8 mouse cellular contexts compared by ENCODE assay signal in genomic region chr5:137045402-137046323, GRCm38 (mm10). TPM values are rescaled to one million over a fixed set of nuclear protein-coding genes. Genes with fewer than 3 reads are reported as not detected.
A peak's percentile ranks its signal among the peaks of the same experiment; 100 is the strongest.
DNase-seq lines count a peak whose midpoint lies in the region; ATAC-seq and TF ChIP-seq lines count a peak whose summit lies in the region.

Gene Ap1s1 (minus strand): TSS chr5:137046135.

- TF ChIP-seq CTCF in Patski (IDR thresholded peaks at IDR 0.05), result no peak

- WGBS in hindbrain, embryonic 13.5 days, result 1% methylated on average over 48 of the region's 48 CpGs

- peak within 1 kb of the TSS; percentile 58 for H3K4me3 ChIP-seq in hindbrain, embryonic 13.5 days

- H3K27ac ChIP-seq in hindbrain, embryonic 13.5 days, result peak within 1 kb of the TSS; percentile 83

- H3K9ac ChIP-seq in hindbrain, embryonic 13.5 days, result peak within 1 kb of the TSS; percentile 83

- in situ Hi-C loops in Patski (cut with MboI; ENCODE audit: low pct_unique_long_range_greater_than_20kb), result no loop called here

- no peaks in the 10 kb centered on the region for H3K9me3 ChIP-seq in hindbrain, embryonic 13.5 days

- DNase-seq in Patski (ENCODE audit: low read depth, low spot score), result peak; percentile 84
- peak; percentile 99 for DNase-seq in cerebellum, postnatal 14 days
- DNase-seq in frontal cortex, postnatal 14 days (ENCODE audit: low spot score in 2 of 2), result peak; percentile 97 to 98
- DNase-seq in layer of hippocampus, postnatal 25 days (ENCODE audit: extremely low spot score in 1 of 2, low spot score in 1 of 2), result peak; percentile 93 to 97
- peak; percentile 96 for DNase-seq in lung, postnatal 25 days (ENCODE audit: low spot score)
- DNase-seq in retina, embryonic 14.5 days (ENCODE audit: low spot score), result peak; percentile 99
- DNase-seq in thymus, postnatal 4 days, result peak; percentile 99

- H3K36me3 ChIP-seq in hindbrain, embryonic 13.5 days, result peaks cover 20% of the 10 kb centered on the region

- no peaks in the 10 kb centered on the region for H3K27me3 ChIP-seq in Patski
- H3K27me3 ChIP-seq in hindbrain, embryonic 13.5 days, result no peaks in the 10 kb centered on the region

- POLR2A ChIA-PET in Patski (lab: Charles Lee), result interaction anchor here (1.4 to 1.9 kb wide), 4 partner anchors 14 to 70 kb away, joined by 4 to 11 read pairs (median 7); no protein-coding TSS in a partner anchor

- CTCF ChIA-PET in Patski (lab: Charles Lee), result interaction anchor here (0.8 to 2.1 kb wide), 5 partner anchors 10 to 57 kb away, joined by 3 to 6 read pairs (median 3); no protein-coding TSS in a partner anchor

- peak within 1 kb of the TSS; percentile 86 for H3K4me2 ChIP-seq in hindbrain, embryonic 13.5 days

- peaks cover 15% of the 10 kb centered on the region for H3K4me1 ChIP-seq in hindbrain, embryonic 13.5 days (replicated peaks)

- ATAC-seq in Patski, result peak; percentile 77
- ATAC-seq in hindbrain, embryonic 13.5 days (ENCODE audit: low FRiP score), result peak; percentile 93

RNA-seq across cellular contexts. Expression of gene Ap1s1, which starts in this region (rescaled TPM):
- 240 TPM for polyA plus RNA-seq in Patski (2021)
- polyA plus RNA-seq in hindbrain, embryonic 13.5 days (2015; fragmentation: Nextera tagmentation; extraction: Ambion mirVana), result 220 and 236 TPM in 2 replicates
- 100 to 1,000 TPM; 262 to 327 TPM for total RNA-seq in layer of hippocampus, postnatal 25 days (2021)

Comparison
In these comparisons a context has a peak if more than half of its experiments do, and no peak if none do; other contexts are left out.
1. Peak in every context shown above with its lines: DNase-seq, ATAC-seq, H3K4me3 ChIP-seq and H3K27ac ChIP-seq.